Mouse (Mus musculus) megakaryocyte, embryonic 14.5 days (primary cell): ENCODE data around the gene Adamts20.

Source experiments
- FLI1 ChIP-seq: IDR thresholded peaks from 2 replicates; pipeline ENCODE4 v1.6.1; 2012; ENCODE audit warnings: low read length, inconsistent platforms, mixed read lengths
- GATA1 ChIP-seq: IDR thresholded peaks from 3 replicates; pipeline ENCODE4 v1.6.1; 2012; ENCODE audit warnings: mixed read lengths, low read length, inconsistent platforms, borderline replicate concordance

DNA sequence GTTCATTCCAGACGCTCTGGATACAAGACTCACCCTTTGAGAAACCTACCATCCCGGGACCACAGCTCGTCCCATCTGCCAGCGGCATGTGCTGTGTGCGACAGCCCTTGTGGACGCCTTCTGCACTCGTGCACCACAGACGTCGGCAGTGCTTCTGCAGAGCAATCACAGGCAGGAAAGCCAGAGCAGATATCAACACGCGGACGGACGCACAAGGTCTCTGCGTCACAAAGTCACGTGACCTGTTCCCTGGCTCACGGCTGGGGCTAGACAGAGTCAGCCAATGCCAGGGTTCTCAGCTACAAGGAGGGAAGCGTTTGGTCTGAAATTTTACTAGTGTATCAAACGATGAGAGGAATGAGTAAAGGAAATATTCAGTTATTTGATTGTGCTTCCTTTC lies 116.2 kb downstream of the Adamts20 start:
- TF ChIP-seq GATA1 = no peak
- no peak for TF ChIP-seq FLI1
